Mouse (Mus musculus): ENCODE measurements around the gene Sp2. TPM values are rescaled to one million over a fixed set of nuclear protein-coding genes. Genes with fewer than 3 reads are reported as not detected.

Sp2 gene
- polyA plus RNA-seq, 1 experiment, result not detected

GRCm38 (mm10) chr11:96967544-96968269, 15.1 kb downstream of the Sp2 start:
- 81% methylated on average over 11 of the region's 11 CpGs for WGBS
- H3K27ac ChIP-seq (ENCODE audit: insufficient read depth, low read depth, low read length), result no peak overlapping the region
- TF ChIP-seq CTCF (IDR thresholded peaks at IDR 0.05; ENCODE audit: insufficient read depth, low read depth, low read length) (no peak), POLR2A (IDR thresholded peaks at IDR 0.05; ENCODE audit: insufficient read depth, low read depth, low read length) (no peak)
- no peak overlapping the region for H3K4me3 ChIP-seq (ENCODE audit: insufficient read depth, low read depth, low read length)
- H3K4me1 ChIP-seq (ENCODE audit: control insufficient read depth, insufficient read depth, low read length), result peaks cover 39% of the 10 kb centered on the region

- H3K4me1 ChIP-seq (ENCODE audit: control insufficient read depth, insufficient read depth, low read length), result peaks cover 34% of the 10 kb centered on the region
- TF ChIP-seq POLR2A (IDR thresholded peaks at IDR 0.05; ENCODE audit: insufficient read depth, low read depth, low read length) (no peak), CTCF (IDR thresholded peaks at IDR 0.05; ENCODE audit: insufficient read depth, low read depth, low read length) (no peak)
- no peak overlapping the region for H3K4me3 ChIP-seq (ENCODE audit: insufficient read depth, low read depth, low read length)
- WGBS, result 85% methylated on average over 13 of the region's 13 CpGs
- no peak overlapping the region for H3K27ac ChIP-seq (ENCODE audit: insufficient read depth, low read depth, low read length)
Observed at GRCm38 (mm10) chr11:96966914-96967543, 15.7 kb downstream of the Sp2 start.

GRCm38 (mm10) chr11:96966172-96966571, 16.6 kb downstream of the Sp2 start:
- TF ChIP-seq CTCF (IDR thresholded peaks at IDR 0.05; ENCODE audit: insufficient read depth, low read depth, low read length), result no peak
- no peak for TF ChIP-seq POLR2A (IDR thresholded peaks at IDR 0.05; ENCODE audit: insufficient read depth, low read depth, low read length)
- Histone ChIP-seq H3K4me3 (ENCODE audit: insufficient read depth, low read depth, low read length) (no peak overlapping the region), H3K4me1 (ENCODE audit: control insufficient read depth, insufficient read depth, low read length) (peaks cover 27% of the 10 kb centered on the region), H3K27ac (ENCODE audit: insufficient read depth, low read depth, low read length) (no peak overlapping the region)
- 94% methylated on average over 3 of the region's 3 CpGs for WGBS

- WGBS, result 19% methylated on average over 8 of the region's 8 CpGs
- Histone ChIP-seq H3K4me3 (ENCODE audit: insufficient read depth, low read depth, low read length) (no peak overlapping the region), H3K27ac (ENCODE audit: insufficient read depth, low read depth, low read length) (no peak overlapping the region), H3K4me1 (ENCODE audit: control insufficient read depth, insufficient read depth, low read length) (peaks cover 25% of the 10 kb centered on the region)
- TF ChIP-seq CTCF (IDR thresholded peaks at IDR 0.05; ENCODE audit: insufficient read depth, low read depth, low read length), result peak; percentile 62
- TF ChIP-seq POLR2A (IDR thresholded peaks at IDR 0.05; ENCODE audit: insufficient read depth, low read depth, low read length), result no peak
Observed at GRCm38 (mm10) chr11:96963580-96963979, 19.2 kb downstream of the Sp2 start.

- Histone ChIP-seq H3K4me1 (ENCODE audit: control insufficient read depth, insufficient read depth, low read length) (peaks cover 19% of the 10 kb centered on the region), H3K4me3 (ENCODE audit: insufficient read depth, low read depth, low read length) (no peak overlapping the region), H3K27ac (ENCODE audit: insufficient read depth, low read depth, low read length) (no peak overlapping the region)
- 94% methylated on average over 10 of the region's 10 CpGs for WGBS
- TF ChIP-seq CTCF (IDR thresholded peaks at IDR 0.05; ENCODE audit: insufficient read depth, low read depth, low read length), result no peak
- no peak for TF ChIP-seq POLR2A (IDR thresholded peaks at IDR 0.05; ENCODE audit: insufficient read depth, low read depth, low read length)
Observed at GRCm38 (mm10) chr11:96957061-96957805, 25.5 kb downstream of the Sp2 start.

- WGBS, result 71% methylated on average over 20 of the region's 20 CpGs
- TF ChIP-seq CTCF (IDR thresholded peaks at IDR 0.05; ENCODE audit: insufficient read depth, low read depth, low read length), result no peak
- no peak for TF ChIP-seq POLR2A (IDR thresholded peaks at IDR 0.05; ENCODE audit: insufficient read depth, low read depth, low read length)
- H3K4me3 ChIP-seq (ENCODE audit: insufficient read depth, low read depth, low read length), result no peak overlapping the region
- no peak overlapping the region for H3K27ac ChIP-seq (ENCODE audit: insufficient read depth, low read depth, low read length)
- peaks cover 19% of the 10 kb centered on the region for H3K4me1 ChIP-seq (ENCODE audit: control insufficient read depth, insufficient read depth, low read length)
Observed at GRCm38 (mm10) chr11:96956009-96956724, 26.6 kb downstream of the Sp2 start.

- H3K4me1 ChIP-seq (ENCODE audit: control insufficient read depth, insufficient read depth, low read length), result peaks cover 16% of the 10 kb centered on the region
- H3K27ac ChIP-seq (ENCODE audit: insufficient read depth, low read depth, low read length), result no peak overlapping the region
- WGBS, result 92% methylated on average over 4 of the region's 4 CpGs
- H3K4me3 ChIP-seq (ENCODE audit: insufficient read depth, low read depth, low read length), result no peak overlapping the region
- TF ChIP-seq CTCF (IDR thresholded peaks at IDR 0.05; ENCODE audit: insufficient read depth, low read depth, low read length) (no peak), POLR2A (IDR thresholded peaks at IDR 0.05; ENCODE audit: insufficient read depth, low read depth, low read length) (no peak)
Observed at GRCm38 (mm10) chr11:96955094-96955493, 27.7 kb downstream of the Sp2 start.

GRCm38 (mm10) chr11:96952896-96953295, 29.9 kb downstream of the Sp2 start:
- Histone ChIP-seq H3K27ac (ENCODE audit: insufficient read depth, low read depth, low read length) (no peak overlapping the region), H3K4me1 (ENCODE audit: control insufficient read depth, insufficient read depth, low read length) (peaks cover 6% of the 10 kb centered on the region; the same call in 1 of the 2 replicates), H3K4me3 (ENCODE audit: insufficient read depth, low read depth, low read length) (no peak overlapping the region)
- no peak for TF ChIP-seq CTCF (IDR thresholded peaks at IDR 0.05; ENCODE audit: insufficient read depth, low read depth, low read length)
- WGBS, result 76% methylated on average over 6 of the region's 6 CpGs
